Mouse (Mus musculus) liver, postnatal 0 days (tissue): ENCODE measurements around the gene Cers3.

Source experiments
- CTCF ChIP-seq: sonication (generic); IDR thresholded peaks from 2 replicates; pipeline ENCODE4 v1.5.1; 2016; ENCODE audit warnings: antibody characterized with exemption, low read depth
- EP300 ChIP-seq: IDR thresholded peaks from 2 replicates; pipeline ENCODE4 v1.6.1; 2016; ENCODE audit warnings: antibody characterized with exemption, low read depth, mild to moderate bottlenecking

DNA sequence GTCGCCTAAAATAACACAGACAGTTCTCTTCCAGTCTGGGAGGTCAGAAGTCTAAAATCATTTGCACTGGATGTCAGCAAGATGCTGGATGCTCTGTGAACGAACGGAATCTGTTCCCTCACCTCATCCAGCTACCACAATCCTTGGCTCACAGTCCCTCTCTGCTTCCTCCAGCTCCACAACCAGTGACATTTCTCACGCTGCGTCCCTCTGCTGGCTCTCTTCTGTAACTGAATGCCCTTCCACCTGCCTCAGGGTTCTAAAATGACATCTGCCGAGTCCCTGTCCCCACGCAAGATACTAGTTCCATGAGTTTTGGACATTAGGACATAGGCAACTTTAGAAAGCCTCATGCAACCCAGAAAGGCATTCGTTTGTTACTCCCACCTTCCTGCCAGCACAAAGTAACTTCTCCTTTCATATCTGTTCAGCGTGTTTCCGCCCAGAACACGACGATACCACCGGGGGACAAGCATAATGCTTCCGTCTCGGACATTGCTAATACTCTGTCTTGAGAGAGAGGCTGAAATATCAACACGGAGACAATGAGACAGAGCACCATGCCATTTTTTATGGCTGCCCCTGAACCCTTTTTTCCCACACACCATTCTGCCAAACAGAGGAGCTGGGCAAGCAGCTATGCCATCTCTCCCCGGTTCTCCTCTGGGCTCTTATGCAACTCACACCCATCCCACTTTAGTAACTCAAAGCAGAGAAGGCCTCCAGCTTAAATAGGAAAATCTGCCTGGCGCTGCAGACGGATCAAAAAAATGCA, 123.8 kb downstream of the Cers3 start:
- 0 out of 2 replicates have a peak, but pooled peaks have one; percentile 3 for TF ChIP-seq CTCF
- no peak for TF ChIP-seq EP300
